Mouse (Mus musculus) thymus, adult 2 months (tissue): ENCODE measurements around the gene Hoxc4.

Experiments
- CTCF ChIP-seq: fragments of 200-500 bp; IDR thresholded peaks from 2 replicates; pipeline ENCODE4 v1.5.1; 2012; ENCODE audit warnings: mild to moderate bottlenecking, control low read depth, low read length, moderate library complexity, borderline replicate concordance; ENCODE audit not compliant: control insufficient read depth, poor library complexity, insufficient read depth; ENCODE audit errors: extremely low read depth
- POLR2A ChIP-seq: fragments of 200-500 bp; IDR thresholded peaks from 2 replicates; pipeline ENCODE4 v1.6.1; 2012; ENCODE audit warnings: mild to moderate bottlenecking, low read length, control low read depth, moderate library complexity; ENCODE audit not compliant: control insufficient read depth, poor library complexity, insufficient read depth; ENCODE audit errors: extremely low read depth

- TF ChIP-seq CTCF, result no peak
- TF ChIP-seq POLR2A, result no peak
These were observed 28.0 kb upstream of the Hoxc4 start, which contains the start of gene Hoxc8 for GRCm38 (mm10) chr15:102990461-102991397.
